Mouse (Mus musculus) c-Kit-positive CD71-negative TER-119-negative erythroid progenitor cells, embryonic 14.5 days (primary cell): ENCODE data around the gene Cdh22.

Experiments used
- DNase-seq: peaks from one replicate; pipeline ENCODE4 v3.0.0-alpha.2; 2013; ENCODE audit warnings: low read depth

Cdh22 gene

DNA sequence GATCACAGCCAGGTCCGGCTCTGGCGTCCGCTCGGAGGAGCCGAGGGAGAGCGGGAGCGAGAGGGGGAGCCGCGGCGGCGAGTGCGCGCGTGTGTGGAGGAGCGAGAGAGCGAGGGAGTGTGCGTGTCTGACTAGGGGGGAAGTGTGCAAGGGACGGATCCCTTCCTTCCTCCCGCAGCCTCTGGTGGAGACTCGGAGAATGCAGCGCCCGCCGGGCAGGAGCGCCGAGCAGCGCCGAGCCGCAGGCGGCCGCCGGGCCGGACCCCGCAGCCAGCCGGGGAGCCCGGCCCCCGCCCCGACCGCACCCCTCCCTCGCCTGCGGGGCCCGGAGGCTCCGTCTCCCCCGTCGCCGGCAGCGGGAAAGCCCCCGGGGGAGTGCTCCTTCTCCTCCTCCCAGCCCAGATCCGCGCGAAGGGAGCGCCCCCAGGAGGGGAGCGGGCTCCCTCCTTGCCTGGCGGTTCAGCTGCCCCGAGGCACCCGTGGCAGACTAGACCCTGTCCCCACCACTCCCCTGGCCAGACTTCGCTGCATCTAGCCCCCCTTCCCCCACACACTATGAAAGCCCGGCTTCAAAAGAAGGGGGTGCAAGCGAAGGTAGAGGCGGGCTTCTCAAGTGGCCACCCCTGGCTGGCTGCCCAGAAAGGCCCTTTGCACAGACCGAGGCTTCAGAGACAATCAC is at the start of gene Cdh22:
Gene Cdh22 (minus strand): TSS at position 241 of the 679 bp plus-strand sequence.
- DNase-seq, result no peak

DNA sequence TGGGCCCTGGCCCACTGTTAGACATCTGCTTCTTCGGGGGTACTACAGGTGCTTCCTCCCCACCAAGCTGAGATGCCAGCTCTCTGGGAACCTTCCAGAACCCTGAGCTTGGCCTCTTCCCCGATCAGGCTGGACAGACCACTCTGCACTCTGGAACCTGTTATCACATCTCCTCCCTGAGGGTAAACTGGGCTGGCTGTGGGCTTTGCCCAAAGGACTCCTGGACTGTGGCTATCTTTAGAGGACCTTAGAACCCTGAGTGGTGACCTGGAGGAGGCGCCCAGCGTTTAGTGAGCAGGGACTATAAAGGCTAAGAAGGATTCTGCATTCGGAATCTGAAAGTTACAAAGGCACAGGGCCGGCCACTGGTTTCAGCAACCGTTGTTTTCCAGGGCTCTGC is 49.7 kb upstream of the Cdh22 start:
- DNase-seq, result no peak

DNA sequence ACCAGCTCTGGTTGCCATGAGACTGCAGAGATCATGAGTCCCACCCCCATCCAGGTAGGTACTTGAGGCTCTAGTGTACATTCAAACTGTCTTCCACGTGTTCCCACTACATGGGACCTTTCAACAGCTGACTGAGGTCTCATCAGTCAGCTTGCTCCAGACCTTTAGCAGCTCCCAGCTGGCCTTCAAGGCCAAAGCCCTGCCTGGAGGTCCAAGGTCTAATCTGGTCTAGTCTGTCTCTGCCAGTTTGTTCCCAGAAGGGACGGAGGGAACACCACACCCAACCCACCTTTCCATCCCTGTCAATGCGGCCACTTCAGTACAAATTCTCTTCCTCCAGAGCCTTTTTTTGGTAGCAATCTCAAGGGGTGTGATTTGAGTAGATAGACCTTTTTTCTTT is 49.0 kb upstream of the Cdh22 start:
- DNase-seq, result no peak

DNA sequence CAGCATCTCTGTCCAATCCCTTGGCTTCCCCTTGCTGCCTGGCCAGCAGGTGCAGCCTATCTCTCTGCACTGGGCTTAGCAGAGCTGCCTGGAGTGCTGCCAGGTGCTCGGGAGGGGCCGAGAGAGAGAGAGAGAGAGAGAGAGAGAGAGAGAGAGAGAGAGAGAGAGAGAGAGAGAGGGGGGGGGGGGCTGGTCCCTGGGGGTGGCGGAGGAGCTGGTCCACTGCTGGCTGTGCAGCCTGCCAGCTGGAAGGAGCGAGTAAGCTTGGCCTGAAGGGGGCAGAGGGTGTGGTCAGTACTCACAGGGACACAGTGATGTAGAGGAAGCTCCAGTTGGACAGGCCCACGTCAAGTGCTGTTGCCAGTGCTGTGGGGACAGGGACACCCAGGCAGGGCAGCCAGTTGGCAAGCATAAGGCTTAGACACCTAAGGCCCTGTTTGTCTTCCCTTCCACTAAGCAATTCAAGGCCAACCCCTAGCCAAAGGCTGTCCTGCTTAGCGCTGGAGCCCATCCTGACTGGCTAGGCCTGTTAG is 47.2 kb upstream of the Cdh22 start:
- no peak for DNase-seq

DNA sequence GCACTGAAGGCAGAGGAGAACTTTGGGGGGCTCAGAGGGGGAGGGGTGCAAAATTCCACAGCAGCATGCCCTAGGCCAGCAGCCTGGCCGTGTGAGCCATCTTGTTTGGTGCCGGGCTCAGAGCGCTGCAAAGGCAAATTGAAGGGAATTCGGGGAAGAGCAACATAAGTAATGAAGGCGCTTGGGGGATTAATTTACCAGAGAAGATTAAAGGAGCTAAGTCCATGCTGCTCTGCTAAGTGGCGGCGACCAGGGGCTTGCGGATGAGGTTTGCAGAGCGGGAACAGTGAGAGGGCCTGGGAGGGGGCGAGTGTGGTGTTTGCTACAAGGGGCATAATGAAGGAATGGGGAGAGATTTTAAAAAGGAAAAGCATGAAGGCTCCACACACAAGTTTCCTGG is 44.7 kb upstream of the Cdh22 start:
- DNase-seq, result no peak

DNA sequence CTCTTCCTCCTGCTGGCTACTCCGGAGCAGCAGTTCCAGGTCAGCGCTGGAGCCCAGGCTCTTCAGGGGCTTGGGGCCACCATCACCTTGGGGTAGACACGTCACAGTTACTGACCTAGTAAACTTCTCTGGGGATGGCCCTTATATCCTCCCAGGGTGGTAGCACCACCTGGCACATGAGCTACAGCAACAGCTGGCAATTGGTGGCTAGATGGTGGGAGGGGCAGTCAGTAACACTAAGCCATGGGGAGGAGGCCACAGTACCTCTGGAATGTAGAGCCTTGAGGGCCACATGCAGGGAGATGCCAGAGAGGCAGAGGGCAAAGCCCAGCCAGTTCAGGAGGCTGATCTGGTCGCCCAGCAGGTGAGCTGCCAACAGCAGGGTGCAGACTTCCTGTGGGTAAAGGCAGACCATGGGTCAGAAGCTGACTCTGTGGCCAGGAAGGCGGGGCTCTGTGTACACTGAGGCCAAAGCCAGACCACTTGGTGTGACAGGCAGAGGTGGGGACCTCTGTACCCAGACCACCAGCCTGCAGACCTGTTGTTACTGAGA is 42.6 kb upstream of the Cdh22 start:
- no peak for DNase-seq

DNA sequence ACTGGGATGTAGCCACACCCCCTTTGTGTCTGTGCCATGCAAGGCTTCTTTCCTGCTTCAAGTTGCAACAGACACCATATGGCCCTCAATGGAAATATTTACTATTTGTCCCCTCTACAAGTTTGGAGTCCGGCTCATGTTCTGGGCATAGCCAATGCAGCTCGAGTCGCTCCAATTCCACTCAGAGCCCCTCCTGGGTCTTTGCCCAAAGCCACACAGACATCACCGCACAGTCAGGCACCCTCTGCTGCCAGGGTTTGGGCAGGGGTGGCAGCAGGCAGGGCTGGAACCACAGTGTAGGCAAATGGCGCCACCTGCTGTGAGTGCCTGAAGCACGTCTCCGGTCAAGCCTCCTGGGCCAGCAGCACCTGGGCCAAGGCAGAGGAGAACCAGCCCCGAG is 41.2 kb upstream of the Cdh22 start:
- peak; percentile 22 for DNase-seq

DNA sequence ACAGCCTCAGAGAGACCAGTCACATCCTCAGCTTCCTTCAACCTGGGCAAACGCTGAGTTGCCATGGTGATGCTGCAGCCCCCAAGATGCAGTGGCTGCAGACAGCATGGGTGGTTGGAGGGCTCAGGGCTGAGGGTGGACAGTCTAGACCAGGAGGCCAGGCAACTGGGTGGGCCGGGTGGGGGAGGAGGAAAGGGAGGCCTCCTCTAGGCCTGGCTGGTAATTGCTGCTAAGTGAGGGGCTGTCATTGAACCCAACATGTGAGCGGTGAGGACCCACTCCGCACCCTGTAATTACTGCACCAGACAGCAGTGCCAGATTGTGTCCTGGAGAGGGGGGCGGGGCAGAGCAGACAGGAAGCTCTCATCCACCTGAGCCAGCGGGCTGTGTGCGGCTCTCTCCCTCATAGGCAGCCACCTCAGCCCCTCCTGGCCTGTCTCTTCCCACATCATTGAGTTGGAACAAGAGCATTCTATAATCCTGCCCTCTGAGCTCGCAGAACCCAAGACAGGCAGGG is 40.5 kb upstream of the Cdh22 start:
- DNase-seq, result no peak

DNA sequence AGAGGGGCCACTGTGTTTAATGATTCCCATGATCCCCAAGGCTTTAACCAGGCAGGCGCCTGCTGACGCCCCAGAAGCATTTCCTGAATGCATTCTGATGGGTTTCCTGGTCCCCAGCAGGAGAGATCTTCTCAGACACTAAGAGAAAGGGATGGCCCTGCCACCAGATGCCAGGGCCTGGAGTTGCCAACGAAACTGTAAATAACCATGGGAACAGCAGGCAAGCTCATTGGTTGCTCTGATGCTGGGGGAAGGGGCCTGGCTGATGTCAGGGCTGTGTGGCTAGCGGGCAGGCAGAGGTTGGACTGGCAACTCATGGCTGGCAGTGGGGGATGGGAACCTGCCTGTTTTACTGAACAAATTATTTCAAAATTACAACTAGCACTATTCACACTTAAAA is 38.9 kb upstream of the Cdh22 start:
- DNase-seq, result no peak

DNA sequence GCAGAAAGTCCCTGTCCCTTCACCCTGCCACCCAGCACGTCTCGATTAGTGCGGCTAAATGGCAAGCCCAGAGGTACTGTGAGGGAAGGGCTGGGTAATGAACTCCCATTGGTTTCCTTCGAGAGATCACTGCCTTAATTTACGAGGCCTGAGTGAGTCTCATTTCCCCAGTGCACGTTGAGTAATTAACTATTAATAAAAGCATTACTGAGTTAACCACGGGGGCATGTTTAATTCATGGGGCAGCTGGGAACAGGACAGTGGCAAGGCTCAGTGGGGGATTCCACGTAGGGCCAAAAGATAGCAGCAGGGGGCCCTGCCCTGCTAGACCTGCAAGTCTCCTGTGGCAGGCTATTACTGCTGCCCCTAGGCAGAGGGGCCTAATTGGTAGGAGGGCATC is 36.7 kb upstream of the Cdh22 start:
- no peak for DNase-seq

DNA sequence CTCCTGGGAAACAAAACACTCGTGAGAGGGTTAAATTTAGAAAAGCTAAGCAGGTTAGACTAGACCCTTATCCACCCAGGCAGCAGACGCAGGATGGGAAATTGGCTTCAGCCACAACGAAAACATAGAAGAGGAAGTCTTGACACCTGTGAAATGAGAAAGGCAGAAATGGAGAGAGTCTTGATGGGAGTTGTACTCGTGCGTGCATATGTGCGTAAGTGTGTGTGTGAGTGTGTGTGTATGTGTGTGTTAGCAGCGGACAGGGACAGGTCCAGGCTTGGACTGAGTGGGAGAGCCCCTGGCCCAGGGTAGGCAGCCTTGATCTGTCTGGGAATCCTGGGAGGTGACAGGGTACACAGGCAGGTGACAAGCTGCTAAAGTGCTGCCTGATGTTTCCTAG is 36.2 kb upstream of the Cdh22 start:
- DNase-seq, result no peak

DNA sequence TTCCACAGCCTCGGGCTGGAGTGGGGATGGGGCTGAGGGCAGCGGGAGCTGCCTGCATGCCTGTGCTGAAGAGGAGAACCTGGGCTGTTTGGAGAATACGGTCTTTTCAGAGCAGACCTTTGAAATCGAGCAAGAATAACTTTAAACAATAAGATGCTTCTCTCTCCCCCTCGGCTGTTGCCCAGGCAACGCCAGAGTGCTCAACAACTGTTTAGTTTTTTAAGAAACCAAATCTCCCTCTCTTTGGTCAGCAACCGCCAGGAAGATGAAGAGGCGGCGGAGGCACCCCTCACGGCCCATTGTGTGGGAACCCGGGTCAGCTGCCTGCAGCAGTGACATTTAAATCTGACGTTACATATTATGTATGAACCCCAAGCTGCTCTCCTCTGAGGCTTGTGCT is 32.1 kb upstream of the Cdh22 start:
- no peak for DNase-seq

DNA sequence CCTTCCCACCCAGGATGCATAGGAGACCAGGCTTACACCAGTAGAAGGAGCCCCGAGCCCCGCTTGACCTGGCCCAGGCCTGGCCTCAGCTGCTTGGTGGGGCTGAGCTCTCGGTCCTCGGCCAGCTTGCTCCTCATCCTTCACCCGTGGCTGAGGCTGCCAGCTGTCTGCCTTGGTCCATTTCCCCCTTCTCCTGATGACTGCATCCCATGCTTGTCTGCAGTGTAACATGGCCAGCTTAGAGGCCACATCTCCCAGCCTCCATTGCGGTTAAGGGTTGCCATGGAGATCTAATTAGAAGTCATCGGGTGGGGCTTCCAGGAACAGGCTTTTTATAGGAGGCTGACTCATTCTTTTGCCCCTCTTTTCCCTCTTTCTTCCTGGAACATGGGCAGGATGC is 29.2 kb upstream of the Cdh22 start:
- DNase-seq, result no peak

DNA sequence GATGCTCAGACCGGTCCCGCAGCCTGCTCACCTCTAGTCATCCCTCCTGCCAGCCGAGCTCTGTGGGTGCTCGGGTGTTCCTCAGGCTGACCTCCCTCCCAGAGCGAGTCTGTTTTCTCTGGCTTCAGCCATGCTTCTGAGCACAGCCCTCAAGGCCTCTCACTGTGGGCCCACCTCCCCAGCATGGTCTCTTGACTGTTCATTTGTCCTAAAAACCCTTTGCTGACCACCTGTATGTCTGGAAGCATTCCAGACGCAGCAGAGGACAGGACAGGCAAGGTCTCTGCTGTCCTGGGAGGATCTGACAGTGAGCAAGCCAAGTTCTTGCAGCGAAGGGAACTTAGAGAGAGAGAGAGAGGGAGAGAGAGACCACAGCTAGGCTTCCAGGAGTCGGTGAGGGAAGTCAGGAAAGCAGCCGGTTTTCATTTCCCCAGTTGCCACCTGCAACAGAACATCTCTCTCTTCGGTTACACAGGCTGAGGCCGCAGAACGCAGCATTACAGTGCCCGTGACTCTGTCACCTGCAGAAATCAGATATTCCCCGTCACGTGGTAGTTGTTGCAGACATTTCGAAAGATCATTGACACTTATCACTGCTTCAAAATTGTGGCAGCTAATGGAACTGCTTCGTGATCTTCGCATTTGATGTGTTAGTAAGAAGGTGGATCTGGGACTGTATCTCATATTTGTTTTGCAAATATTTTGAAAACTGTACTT is 27.8 kb upstream of the Cdh22 start:
- no peak for DNase-seq

DNA sequence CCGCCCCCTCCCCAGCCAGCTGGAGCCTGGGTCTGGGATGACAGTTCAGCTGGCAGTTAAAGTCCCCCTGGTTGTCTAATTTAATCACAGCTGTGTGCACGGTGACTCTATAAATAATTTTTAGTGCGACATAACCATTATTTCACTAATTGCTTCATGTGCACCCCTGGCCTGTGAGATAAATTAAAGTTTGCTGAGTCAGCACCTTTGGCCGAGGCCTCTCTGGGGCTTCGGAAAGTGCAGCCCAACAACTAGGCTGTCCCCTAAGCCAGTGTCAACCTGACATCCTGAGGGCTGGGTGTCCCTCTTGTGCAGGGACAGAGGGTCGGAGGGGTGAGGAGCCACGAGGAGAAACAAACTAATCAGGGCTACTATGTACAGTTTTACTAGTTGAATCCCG is 25.2 kb upstream of the Cdh22 start:
- DNase-seq, result no peak

DNA sequence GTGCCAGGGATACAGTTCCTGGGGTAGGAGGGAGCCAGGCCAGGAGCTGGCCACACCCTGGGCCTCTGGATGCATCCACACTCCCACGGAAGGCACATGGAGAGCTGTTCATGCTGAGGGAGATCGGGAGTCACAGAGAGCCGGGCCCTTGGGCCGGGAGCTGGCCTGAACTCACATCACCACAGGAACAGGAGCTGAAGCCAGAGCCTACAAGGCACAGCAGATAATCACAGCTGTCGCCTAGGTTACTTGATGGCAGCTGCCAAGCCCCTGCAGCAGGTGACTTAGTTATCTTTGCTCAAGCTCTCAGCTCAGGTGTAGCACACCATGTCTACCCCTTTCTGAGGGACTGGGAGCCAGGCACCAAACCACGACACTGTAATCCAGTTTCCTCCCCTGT is 23.7 kb upstream of the Cdh22 start:
- no peak for DNase-seq

DNA sequence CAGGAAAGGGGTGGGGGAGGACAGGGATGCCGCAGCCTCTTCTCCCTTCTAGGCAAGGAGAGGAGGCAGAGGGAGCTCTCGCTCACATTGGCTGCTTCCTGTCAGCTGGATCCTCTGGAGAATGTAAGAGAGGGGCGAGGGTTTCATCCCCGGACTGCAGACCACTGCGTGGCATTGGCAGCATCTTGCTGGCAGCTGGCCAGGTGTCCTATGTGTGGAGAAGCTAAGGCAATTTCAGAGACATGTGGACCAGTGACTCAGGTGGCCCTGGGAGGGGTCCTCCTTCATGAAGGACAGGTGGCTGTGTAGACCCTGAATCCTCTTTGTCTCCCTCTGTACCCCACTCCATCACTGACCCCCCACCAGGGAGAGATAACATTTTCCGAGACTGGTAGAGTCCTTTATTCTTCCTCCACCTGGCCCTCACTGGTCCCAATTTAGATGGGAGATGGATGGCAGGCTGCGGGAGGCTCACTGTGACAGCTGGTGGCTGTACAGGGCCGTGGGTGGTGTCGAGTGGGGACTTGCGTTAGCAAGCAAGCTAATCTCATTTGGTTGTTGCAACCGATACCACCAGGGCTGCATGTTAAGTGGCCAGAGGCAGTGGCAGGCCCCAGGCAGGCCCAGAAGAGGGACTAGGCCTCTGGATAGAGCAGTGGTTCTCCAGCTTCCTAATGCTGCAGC is 22.6 kb upstream of the Cdh22 start:
- no peak for DNase-seq

DNA sequence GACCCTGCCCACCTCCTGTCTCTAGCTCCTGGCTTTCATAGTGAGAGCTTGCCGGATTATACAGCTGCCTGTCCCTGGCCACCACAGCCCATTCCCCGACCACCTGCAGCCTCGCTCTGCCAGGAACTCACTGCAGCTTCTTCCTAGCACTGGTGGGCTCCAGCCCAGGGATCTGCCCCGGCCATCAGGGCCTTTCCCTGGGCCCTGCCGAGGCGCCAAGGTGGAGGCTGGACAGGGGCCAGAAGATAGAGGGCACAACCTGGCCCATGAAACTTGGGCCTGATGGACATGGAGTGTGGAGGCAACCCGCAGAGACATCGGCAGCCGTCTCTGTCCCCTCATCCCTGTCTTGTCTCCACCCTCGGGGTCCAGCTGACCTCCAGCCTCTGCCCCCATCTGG is 21.6 kb upstream of the Cdh22 start:
- no peak for DNase-seq

DNA sequence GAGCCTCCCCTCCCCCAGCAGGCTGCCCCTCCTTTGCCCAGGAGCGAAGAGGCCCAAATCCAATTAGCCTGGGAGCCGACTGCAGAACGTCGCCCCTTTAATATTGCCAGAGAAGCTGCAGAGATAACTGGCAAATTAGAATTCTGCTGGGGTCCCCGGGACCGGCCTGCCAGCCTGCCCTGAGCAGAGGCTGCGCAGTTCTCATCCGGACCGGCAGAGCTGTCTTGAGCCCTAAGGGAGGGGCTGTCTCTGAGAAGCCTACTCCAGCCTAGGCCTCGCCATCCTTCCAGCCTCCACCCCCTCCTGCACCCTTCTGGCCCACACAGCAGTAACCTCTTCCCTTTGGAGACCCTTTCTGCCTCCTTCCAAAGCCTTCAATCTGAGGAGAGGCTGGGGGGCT is 19.2 kb upstream of the Cdh22 start:
- no peak for DNase-seq

DNA sequence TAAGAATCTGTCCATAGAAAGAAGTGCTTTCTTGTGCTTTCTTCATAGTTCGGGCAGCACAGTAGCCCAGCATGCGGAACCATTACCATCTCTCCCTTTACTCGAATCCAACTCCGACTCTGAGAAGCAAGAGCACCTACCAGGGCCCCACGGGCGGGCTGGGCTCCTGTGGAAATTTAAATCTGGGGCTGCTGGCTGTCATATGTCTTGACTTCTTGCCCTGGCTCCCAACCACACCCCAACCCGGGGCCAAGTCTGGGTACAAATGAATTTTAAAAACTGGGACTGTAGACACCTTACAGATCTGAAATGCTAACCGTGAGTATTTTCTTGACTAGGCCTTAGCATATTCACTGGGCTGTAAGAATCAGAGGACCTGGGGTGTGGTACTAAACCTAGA is 18.6 kb upstream of the Cdh22 start:
- DNase-seq, result no peak

DNA sequence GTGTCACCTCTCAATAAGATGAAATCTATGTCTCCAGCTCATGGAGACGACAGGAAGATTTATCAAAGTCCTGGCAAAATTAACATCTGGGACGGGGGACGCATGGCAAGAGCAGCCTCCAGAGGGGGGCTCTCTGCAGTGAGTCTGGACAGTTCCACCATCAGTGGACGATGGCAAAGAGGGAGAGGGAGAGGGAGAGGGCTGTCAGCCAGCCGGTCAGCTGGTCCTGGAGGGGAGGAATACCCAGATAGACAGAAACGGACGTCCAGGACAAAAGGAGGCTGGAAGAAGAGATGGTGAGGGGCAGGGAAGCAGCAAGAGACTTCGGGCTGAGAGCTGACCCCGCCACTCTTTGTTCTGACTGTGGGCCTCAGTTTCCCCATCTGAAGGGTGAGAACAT is 18.1 kb upstream of the Cdh22 start:
- DNase-seq, result no peak

DNA sequence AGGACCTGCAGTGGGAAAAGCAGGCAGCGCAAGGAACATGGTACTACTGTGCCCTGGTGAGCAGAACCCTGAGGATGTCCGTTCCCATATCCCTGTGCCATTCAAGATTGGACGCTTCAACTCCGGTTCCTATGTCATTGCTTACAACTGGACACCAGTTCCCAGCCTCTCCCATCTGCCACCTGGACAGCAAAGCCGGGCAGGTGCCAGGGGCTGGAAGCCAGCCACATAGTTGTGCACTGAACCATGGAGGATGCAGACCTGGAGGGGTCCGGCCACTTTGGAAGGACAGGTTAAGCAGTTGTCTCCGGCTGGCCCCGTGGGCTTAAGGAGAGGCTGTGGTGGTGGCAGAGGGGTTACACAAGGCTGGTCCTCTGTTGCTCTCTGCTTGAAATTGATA is 17.7 kb upstream of the Cdh22 start:
- DNase-seq, result no peak

DNA sequence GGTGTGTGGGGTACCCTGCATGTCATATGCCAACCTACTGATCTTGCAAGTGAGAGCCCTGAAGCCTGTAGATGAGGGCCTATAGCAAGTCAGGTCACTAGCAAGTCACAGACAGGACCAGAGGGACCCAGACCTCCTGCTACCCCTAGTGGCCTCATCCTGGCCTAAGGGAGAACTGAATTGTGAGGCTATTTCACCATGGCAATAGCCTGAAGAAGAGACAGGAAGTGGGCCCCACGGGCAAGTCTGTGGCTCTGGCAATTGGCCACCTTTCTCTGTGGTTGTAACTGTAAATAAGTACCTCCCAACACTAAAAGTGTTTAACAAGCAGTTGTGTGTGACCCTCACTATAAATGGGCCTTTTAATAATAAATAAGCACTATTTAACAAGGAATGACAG is 16.2 kb upstream of the Cdh22 start:
- DNase-seq, result no peak
